Mouse (Mus musculus) liver, adult 2 months (tissue): ENCODE measurements around the gene Pomgnt1.

Experiments
- CTCF ChIP-seq: fragments of 200-500 bp; IDR thresholded peaks from 2 replicates; pipeline ENCODE4 v1.5.1; 2011; ENCODE audit warnings: low read depth, low read length, control low read depth
- POLR2A ChIP-seq: fragments of 200-500 bp; IDR thresholded peaks from 2 replicates; pipeline ENCODE4 v1.6.1; 2011; ENCODE audit warnings: low read length, control low read depth; ENCODE audit not compliant: insufficient read depth; ENCODE audit errors: extremely low read depth

GRCm38 (mm10) chr4:116100959-116101358, 22.7 kb upstream of the Pomgnt1 start:
- TF ChIP-seq CTCF (no peak), POLR2A (no peak)
